In the genomic region with DNA sequence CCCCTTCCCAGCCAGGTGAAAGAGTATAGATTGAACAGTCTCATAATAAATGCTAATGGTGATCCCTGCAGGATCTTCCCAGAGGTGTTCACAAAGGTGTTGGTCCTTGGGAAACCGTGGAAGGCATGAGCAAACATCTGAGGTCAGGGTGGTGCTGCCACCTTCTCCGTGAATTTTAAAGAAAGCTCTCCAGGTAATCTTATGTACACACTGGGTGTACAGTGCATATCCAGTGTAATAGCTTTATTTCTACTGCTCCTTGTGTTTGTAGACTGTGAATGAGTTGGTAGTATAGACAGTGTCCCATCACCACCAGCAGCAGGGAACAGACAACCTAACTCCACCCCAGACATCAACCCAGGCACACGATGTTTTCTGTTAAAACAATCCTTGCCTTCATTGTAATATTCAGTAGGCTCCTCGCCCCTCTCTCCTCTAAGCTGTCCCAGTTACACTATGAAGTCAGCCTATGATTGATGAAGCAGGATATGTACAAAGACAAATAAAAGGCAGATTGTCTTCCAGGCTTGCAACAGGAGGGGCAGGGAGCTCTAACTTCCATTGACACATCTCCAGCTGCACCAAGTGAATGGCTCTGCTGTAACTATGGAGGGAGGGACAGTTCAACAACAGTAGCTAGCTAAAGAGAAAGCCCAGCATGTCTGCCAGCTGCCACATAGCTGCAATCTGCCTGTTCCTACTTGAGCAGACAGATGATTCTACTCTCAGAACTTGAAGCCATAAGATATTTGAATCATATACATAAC, we compare ENCODE assay signal across 14 mouse cellular contexts. TPM values are rescaled to one million over a fixed set of nuclear protein-coding genes. Genes with fewer than 3 reads are reported as not detected.
DNase-seq lines count a peak whose midpoint lies in the region; TF ChIP-seq lines count a peak whose summit lies in the region.
"Had no signal": no experiment of that assay in that cellular context is flagged by ENCODE, and none has a peak within 500 bp of the region (broad histone marks: within the 10 kb centered on the region; RNA-seq: fewer than 3 reads in every experiment).

No protein-coding gene starts in this region.

- H3K36me3 ChIP-seq in testis, adult 2 months (ENCODE audit: control insufficient read depth, insufficient read depth, low read length), result no peaks in the 10 kb centered on the region
- H3K36me3 ChIP-seq: embryonic facial prominence, embryonic 15.5 days had no signal

- TF ChIP-seq POLR2A in testis, adult 2 months (IDR thresholded peaks at IDR 0.05; ENCODE audit: control insufficient read depth, low read depth, low read length), result no peak

- H3K27ac ChIP-seq in testis, adult 2 months (ENCODE audit: control insufficient read depth, insufficient read depth, low read depth, low read length), result no peak overlapping the region
- H3K27ac ChIP-seq: embryonic facial prominence, embryonic 15.5 days; macrophage had no signal

- H3K27me3 ChIP-seq in testis, adult 2 months (ENCODE audit: control insufficient read depth, insufficient read depth, low read length), result no peaks in the 10 kb centered on the region
- H3K27me3 ChIP-seq: embryonic facial prominence, embryonic 15.5 days had no signal

- peak overlapping the region; percentile 27; the same call in 1 of the 2 replicates for H3K4me3 ChIP-seq in testis, adult 2 months (ENCODE audit: control insufficient read depth, low read depth, low read length)
- H3K4me3 ChIP-seq: embryonic facial prominence, embryonic 15.5 days had no signal

- intact Hi-C loops in left cerebral cortex, postnatal 10 days (cut with DNase I), result no loop called here

- H3K4me1 ChIP-seq in testis, adult 2 months (ENCODE audit: control insufficient read depth, insufficient read depth, low read length), result no peaks in the 10 kb centered on the region
- H3K4me1 ChIP-seq: embryonic facial prominence, embryonic 15.5 days had no signal

- DNase-seq in cerebellum, adult 9-11 months, result peak; percentile 11
- no peak for DNase-seq in cerebellum, adult 11-12 months
- peak; percentile 26 to 29 for DNase-seq in left cerebral cortex, postnatal 10 days (ENCODE audit: extremely low spot score in 1 of 2, low spot score in 2 of 2)
- DNase-seq in left cerebral cortex, adult 18-20 months (ENCODE audit: low spot score in 2 of 2), result no peak
- DNase-seq in testis, postnatal 14 days (ENCODE audit: low spot score), result no peak
- peak; percentile 76 for DNase-seq in telencephalon, adult 2 months (ENCODE audit: low read depth, low spot score)
- DNase-seq in adrenal gland, adult (ENCODE audit: inconsistent age in 2 of 2, low spot score in 1 of 2), result no peak
- DNase-seq: cerebellum, postnatal 36 days; heart, postnatal 36 days; kidney, postnatal 25 days; liver had no signal

- no peak for TF ChIP-seq CTCF in testis, adult 2 months (IDR thresholded peaks at IDR 0.05; ENCODE audit: control insufficient read depth, insufficient read depth, insufficient replicate concordance, low read depth, low read length)

RNA-seq across cellular contexts. Expression of gene Ankrd1, which starts 30.5 kb away (rescaled TPM):
- under 1 TPM in 1 of 2 experiments, not detected in 1; 0.17 TPM for total RNA-seq in left cerebral cortex, postnatal 10 days (2021)
- not detected for total RNA-seq in left cerebral cortex, adult 18-20 months (2021)
- not detected in 2 replicates for polyA plus RNA-seq in testis, adult 2 months (2012; rRNA removed)
- polyA plus RNA-seq: macrophage had no signal

Comparison
In these comparisons a context has a peak if more than half of its experiments do, and no peak if none do; other contexts are left out.
1. DNase-seq: peak in cerebellum, adult 9-11 months (single experiment), left cerebral cortex, postnatal 10 days (2 of 2) and telencephalon, adult 2 months (single experiment); none in cerebellum, adult 11-12 months (single experiment), left cerebral cortex, adult 18-20 months (0 of 2), testis, postnatal 14 days (single experiment) and adrenal gland, adult (0 of 2).